ENCODE assay signal across 13 mouse cellular contexts in genomic region chr5:32195857-32196609, GRCm38 (mm10). TPM values are rescaled to one million over a fixed set of nuclear protein-coding genes. Genes with fewer than 3 reads are reported as not detected.
DNase-seq lines count a peak whose midpoint lies in the region; ATAC-seq and TF ChIP-seq lines count a peak whose summit lies in the region.
"Had no signal": no experiment of that assay in that cellular context is flagged by ENCODE, and none has a peak within 500 bp of the region (broad histone marks: within the 10 kb centered on the region; RNA-seq: fewer than 3 reads in every experiment).

No protein-coding gene starts in this region.

- H3K4me3 ChIP-seq in intestine, embryonic 15.5 days (replicated peaks): no peak overlapping the region
- no peak overlapping the region for H3K4me3 ChIP-seq in liver, postnatal 0 days (ENCODE audit: low read depth, low read length)
- H3K4me3 ChIP-seq: forebrain, embryonic 10.5 days; midbrain, embryonic 12.5 days had no signal

- 0 out of 2 replicates have a peak, but pooled peaks cover 3% of the 10 kb centered on the region for H3K4me1 ChIP-seq in intestine, embryonic 15.5 days (replicated peaks)
- H3K4me1 ChIP-seq in liver, postnatal 0 days (ENCODE audit: insufficient read depth): peaks cover 11% of the 10 kb centered on the region; the same call in 1 of the 2 replicates
- H3K4me1 ChIP-seq: midbrain, embryonic 12.5 days had no signal

- peak; percentile 51 for DNase-seq in urinary bladder, postnatal 25 days (ENCODE audit: low spot score)
- DNase-seq in urinary bladder, adult 2 months (ENCODE audit: low spot score): no peak
- peak; percentile 38 for DNase-seq in liver, postnatal 0 days
- peak; percentile 45 for DNase-seq in yolk sac, embryonic 10.5 days (ENCODE audit: low spot score)
- DNase-seq in gastrocnemius, postnatal 25 days: no peak
- no peak for DNase-seq in left cerebral cortex, postnatal 25 days (ENCODE audit: low spot score in 2 of 2)
- DNase-seq in gastrocnemius, adult 18-20 months (ENCODE audit: low spot score): no peak
- DNase-seq: cerebellum, adult 18-20 months; thymus, postnatal 14 days had no signal

- intact Hi-C loops in left cerebral cortex, postnatal 25 days (cut with DNase I): loop anchor here (2.0 kb wide), 1 partner anchor 55 kb away; no protein-coding TSS in a partner anchor

- WGBS in intestine, embryonic 15.5 days: 41% methylated on average over 12 of the region's 12 CpGs
- 40% methylated on average over 12 of the region's 12 CpGs for WGBS in liver, postnatal 0 days (ENCODE audit: insufficient replicate concordance)

- ATAC-seq in intestine, embryonic 15.5 days: peak; percentile 64
- peak; percentile 59 for ATAC-seq in liver, postnatal 0 days

- no peaks in the 10 kb centered on the region for H3K27me3 ChIP-seq in intestine, embryonic 15.5 days (replicated peaks)
- H3K27me3 ChIP-seq in liver, postnatal 0 days (ENCODE audit: insufficient read depth, low read length): no peaks in the 10 kb centered on the region
- H3K27me3 ChIP-seq: midbrain, embryonic 12.5 days had no signal

- no peak for TF ChIP-seq EP300 in liver, postnatal 0 days (IDR thresholded peaks at IDR 0.05; ENCODE audit: low read depth)

- TF ChIP-seq CTCF in liver, postnatal 0 days (IDR thresholded peaks at IDR 0.05; ENCODE audit: low read depth): 0 out of 2 replicates have a peak, but pooled peaks have one; percentile 20

- no peak overlapping the region for H3K9ac ChIP-seq in intestine, embryonic 15.5 days
- H3K9ac ChIP-seq in liver, postnatal 0 days (replicated peaks): no peak overlapping the region
- H3K9ac ChIP-seq: midbrain, embryonic 12.5 days had no signal

- no peak overlapping the region for H3K27ac ChIP-seq in intestine, embryonic 15.5 days
- no peak overlapping the region for H3K27ac ChIP-seq in liver, postnatal 0 days (ENCODE audit: low read depth)
- H3K27ac ChIP-seq: forebrain, embryonic 10.5 days; midbrain, embryonic 12.5 days had no signal

- H3K9me3 ChIP-seq in intestine, embryonic 15.5 days: no peaks in the 10 kb centered on the region
- no peaks in the 10 kb centered on the region for H3K9me3 ChIP-seq in liver, postnatal 0 days (ENCODE audit: low read length)
- H3K9me3 ChIP-seq: forebrain, embryonic 10.5 days; midbrain, embryonic 12.5 days had no signal

- H3K4me2 ChIP-seq in intestine, embryonic 15.5 days (replicated peaks): no peak overlapping the region
- H3K4me2 ChIP-seq in liver, postnatal 0 days (ENCODE audit: low read depth, low read length): no peak overlapping the region
- H3K4me2 ChIP-seq: midbrain, embryonic 12.5 days had no signal

- no peaks in the 10 kb centered on the region for H3K36me3 ChIP-seq in intestine, embryonic 15.5 days
- no peaks in the 10 kb centered on the region for H3K36me3 ChIP-seq in liver, postnatal 0 days (replicated peaks; ENCODE audit: insufficient read depth, low read length)
- H3K36me3 ChIP-seq: forebrain, embryonic 10.5 days; midbrain, embryonic 12.5 days had no signal

RNA-seq across cellular contexts. Expression of gene Plb1, which starts 36.5 kb away (rescaled TPM):
- 2.9 and 3.4 TPM in 2 replicates for polyA plus RNA-seq in urinary bladder, adult 2 months (2012; rRNA removed)
- polyA plus RNA-seq in intestine, embryonic 15.5 days (2015; fragmentation: Nextera tagmentation; extraction: Ambion mirVana): 0.98 and 1.3 TPM in 2 replicates
- polyA plus RNA-seq in liver, postnatal 0 days (2015; fragmentation: Nextera tagmentation; extraction: Ambion mirVana): 0.18 TPM in 1 of 2 replicates, not detected in the other
- 1 to 10 TPM; 2.3 to 3.2 TPM for total RNA-seq in gastrocnemius, postnatal 25 days (2021)
- 1 to 10 TPM; 1.1 to 1.2 TPM for total RNA-seq in left cerebral cortex, postnatal 25 days (2021)
- total RNA-seq in gastrocnemius, adult 18-20 months (2021): 1 to 10 TPM; 1.6 to 2.0 TPM
- total RNA-seq: hematopoietic stem cell, adult 5-6 weeks had no signal

Comparison
In these comparisons a context has a peak if more than half of its experiments do, and no peak if none do; other contexts are left out.
1. DNase-seq: peak in urinary bladder, postnatal 25 days (single experiment), liver, postnatal 0 days (single experiment) and yolk sac, embryonic 10.5 days (single experiment); none in urinary bladder, adult 2 months (single experiment), gastrocnemius, postnatal 25 days (single experiment), left cerebral cortex, postnatal 25 days (0 of 2) and gastrocnemius, adult 18-20 months (single experiment).